Mouse (Mus musculus): ENCODE measurements around the gene Lta. TPM values are rescaled to one million over a fixed set of nuclear protein-coding genes. Genes with fewer than 3 reads are reported as not detected.
A peak's percentile ranks its signal among the peaks of the same experiment; 100 is the strongest.

Lta gene
- polyA plus RNA-seq, 1 experiment from 2014 or later, result 0.07 TPM

- H3K4me3 ChIP-seq (replicated peaks), result no peak overlapping the region
- ATAC-seq (ENCODE audit: low read depth), result no peak
- H3K9ac ChIP-seq, result no peak overlapping the region
- peaks cover 40% of the 10 kb centered on the region for H3K36me3 ChIP-seq
- no peaks in the 10 kb centered on the region for H3K9me3 ChIP-seq (replicated peaks)
- H3K4me1 ChIP-seq (replicated peaks), result peaks cover 50% of the 10 kb centered on the region
- 53% methylated on average over 6 of the region's 6 CpGs for WGBS (ENCODE audit: insufficient replicate concordance)
- no peak for DNase-seq
- no peak overlapping the region for H3K4me2 ChIP-seq
- peak overlapping the region; percentile 48 for H3K27ac ChIP-seq
- no peaks in the 10 kb centered on the region for H3K27me3 ChIP-seq
These were observed 17.1 kb upstream of the Lta start for GRCm38 (mm10) chr17:35222299-35222698.

GRCm38 (mm10) chr17:35220156-35220952, 15.2 kb upstream of the Lta start, which contains the start of gene Gm16181:
TSS of gene Gm16181 (plus strand) at chr17:35220834.
- Histone ChIP-seq H3K9me3 (replicated peaks) (no peaks in the 10 kb centered on the region), H3K4me3 (replicated peaks) (no peak within 1 kb of the TSS), H3K27ac (peak within 1 kb of the TSS; percentile 67), H3K4me2 (no peak within 1 kb of the TSS), H3K4me1 (replicated peaks) (peaks cover 43% of the 10 kb centered on the region), H3K36me3 (peaks cover 25% of the 10 kb centered on the region), H3K9ac (no peak within 1 kb of the TSS), H3K27me3 (no peaks in the 10 kb centered on the region)
- ATAC-seq (ENCODE audit: low read depth), result no peak
- WGBS (ENCODE audit: insufficient replicate concordance), result 55% methylated on average over 28 of the region's 28 CpGs
- no peak for DNase-seq

GRCm38 (mm10) chr17:35219601-35220041, 14.5 kb upstream of the Lta start:
- DNase-seq (no peak), ATAC-seq (ENCODE audit: low read depth) (peak; percentile 28; the same call in 1 of the 2 replicates)
- Histone ChIP-seq H3K9me3 (replicated peaks) (no peaks in the 10 kb centered on the region), H3K4me1 (replicated peaks) (peaks cover 47% of the 10 kb centered on the region), H3K4me2 (no peak overlapping the region), H3K27me3 (no peaks in the 10 kb centered on the region), H3K36me3 (peaks cover 19% of the 10 kb centered on the region), H3K27ac (peak overlapping the region; percentile 67; the same call in 1 of the 2 replicates), H3K4me3 (replicated peaks) (no peak overlapping the region), H3K9ac (no peak overlapping the region)
- 13% methylated on average over 6 of the region's 6 CpGs for WGBS (ENCODE audit: insufficient replicate concordance)

DNA sequence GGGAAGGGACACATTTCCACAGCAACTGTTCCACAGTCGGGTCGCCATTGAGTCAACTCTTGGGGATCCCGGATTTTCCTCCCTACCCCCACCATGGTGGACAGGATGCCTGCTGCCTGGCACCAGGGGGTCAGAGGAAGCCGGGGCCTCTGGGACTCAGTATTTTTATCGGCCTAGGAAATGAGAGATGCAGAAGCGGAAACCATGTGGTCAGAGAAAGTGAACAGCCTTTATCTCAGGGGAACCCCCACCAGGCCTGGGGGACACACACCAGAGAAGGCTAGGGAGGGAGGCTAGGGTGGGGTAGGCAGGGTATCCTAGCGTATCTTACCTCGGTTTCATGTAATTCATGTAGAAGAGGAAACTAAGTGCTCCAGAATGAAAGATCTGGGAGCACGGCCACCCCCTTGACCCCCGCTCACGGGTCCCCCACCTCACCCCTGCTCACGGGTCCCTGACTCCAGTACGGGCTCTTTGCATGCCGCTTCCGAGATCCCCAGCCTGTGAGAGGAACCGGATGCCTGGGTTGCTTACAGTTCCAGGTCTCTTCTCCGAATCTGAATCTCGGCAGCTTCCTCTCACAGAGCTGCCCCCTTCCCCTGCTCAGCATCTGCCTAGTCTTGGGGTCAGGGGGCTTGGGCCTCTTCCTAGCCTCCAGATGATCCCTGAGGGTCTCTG, 13.5 kb upstream of the Lta start:
- Histone ChIP-seq H3K4me3 (replicated peaks) (no peak overlapping the region), H3K27ac (peak overlapping the region; percentile 67; the same call in 1 of the 2 replicates), H3K27me3 (no peaks in the 10 kb centered on the region), H3K36me3 (peaks cover 19% of the 10 kb centered on the region), H3K9ac (no peak overlapping the region), H3K4me1 (replicated peaks) (peaks cover 47% of the 10 kb centered on the region), H3K9me3 (replicated peaks) (no peaks in the 10 kb centered on the region), H3K4me2 (peak overlapping the region; percentile 9; the same call in 1 of the 2 replicates)
- DNase-seq (no peak), ATAC-seq (ENCODE audit: low read depth) (peak; percentile 49; the same call in 1 of the 2 replicates)
- 9% methylated on average over 18 of the region's 18 CpGs for WGBS (ENCODE audit: insufficient replicate concordance)

GRCm38 (mm10) chr17:35213071-35213470, 7.9 kb upstream of the Lta start:
- Histone ChIP-seq H3K27ac (no peak overlapping the region), H3K27me3 (no peaks in the 10 kb centered on the region), H3K9ac (no peak overlapping the region), H3K9me3 (replicated peaks) (no peaks in the 10 kb centered on the region), H3K4me2 (no peak overlapping the region), H3K4me3 (replicated peaks) (no peak overlapping the region), H3K4me1 (replicated peaks) (peaks cover 14% of the 10 kb centered on the region), H3K36me3 (no peaks in the 10 kb centered on the region)
- whole genome bisulfite sequencing (ENCODE audit: insufficient replicate concordance), result 82% methylated on average over 5 of the region's 5 CpGs
- ATAC-seq (ENCODE audit: low read depth) (no peak), DNase-seq (no peak)

DNA sequence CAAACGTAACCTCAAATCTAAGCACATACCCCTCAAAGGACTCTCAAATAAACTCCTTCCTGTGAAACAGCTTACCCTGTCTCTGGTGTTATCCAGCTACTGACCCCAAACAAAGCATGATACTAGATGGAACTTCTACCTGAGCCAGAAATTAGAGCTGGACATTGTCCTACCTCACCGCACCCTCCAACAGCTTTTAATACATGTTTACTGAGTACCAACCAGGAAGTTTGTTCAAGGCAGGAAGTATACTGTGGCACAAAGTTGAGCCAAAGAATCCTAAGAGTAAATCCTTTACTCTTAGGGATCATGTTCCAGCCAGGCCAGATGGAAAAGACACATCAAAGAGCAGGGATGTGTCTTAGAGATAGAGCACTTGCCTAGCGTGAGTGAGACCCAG, 5.4 kb upstream of the Lta start:
- Histone ChIP-seq H3K27me3 (no peaks in the 10 kb centered on the region), H3K4me3 (replicated peaks) (no peak overlapping the region), H3K9ac (no peak overlapping the region), H3K4me1 (replicated peaks) (peaks cover 10% of the 10 kb centered on the region; the same call in 1 of the 2 replicates), H3K36me3 (no peaks in the 10 kb centered on the region), H3K27ac (no peak overlapping the region), H3K9me3 (replicated peaks) (no peaks in the 10 kb centered on the region), H3K4me2 (no peak overlapping the region)
- DNase-seq, result no peak
- WGBS (ENCODE audit: insufficient replicate concordance), result 54% methylated on average over 3 of the region's 3 CpGs
- no peak for ATAC-seq (ENCODE audit: low read depth)

DNA sequence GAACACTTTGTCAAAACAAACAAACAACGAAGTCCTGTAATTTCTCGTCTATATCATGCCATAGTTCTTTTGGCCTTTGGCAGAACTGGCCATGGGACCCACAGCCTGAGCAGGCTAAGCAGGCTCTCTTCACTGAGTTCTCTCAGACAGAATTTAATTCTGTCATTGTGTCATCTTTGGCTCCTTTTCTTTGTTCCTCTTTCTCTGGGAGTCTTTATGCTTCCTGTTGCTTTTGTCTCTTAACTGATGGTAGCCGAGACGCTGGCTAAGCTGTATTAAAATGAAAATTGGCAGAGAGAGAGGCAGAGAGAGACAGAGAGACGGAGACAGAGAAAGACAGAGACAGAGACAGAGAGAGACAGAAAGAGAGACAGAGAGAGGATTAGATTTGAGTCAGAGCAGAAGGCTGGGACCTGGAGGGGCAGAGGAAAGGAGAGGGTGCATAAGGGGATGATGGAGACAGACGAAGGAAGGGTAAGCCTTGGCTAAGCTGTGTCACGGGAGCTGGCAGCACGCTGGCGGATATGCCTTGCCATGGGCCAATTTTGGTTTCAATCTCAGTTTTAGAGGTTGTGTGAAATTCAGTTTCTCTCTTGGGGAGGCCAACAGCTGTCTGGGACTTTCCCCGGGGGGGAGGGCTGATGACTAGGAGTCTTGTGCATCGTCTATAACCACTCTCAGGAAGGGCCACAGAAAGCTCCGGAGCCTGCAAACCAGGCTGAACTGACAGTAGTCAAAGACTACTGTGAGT, 4.8 kb upstream of the Lta start:
- Histone ChIP-seq H3K4me1 (replicated peaks) (peaks cover 6% of the 10 kb centered on the region; the same call in 1 of the 2 replicates), H3K27me3 (peaks cover 5% of the 10 kb centered on the region), H3K27ac (no peak overlapping the region), H3K36me3 (no peaks in the 10 kb centered on the region), H3K9me3 (replicated peaks) (no peaks in the 10 kb centered on the region), H3K4me3 (replicated peaks) (no peak overlapping the region), H3K4me2 (no peak overlapping the region), H3K9ac (no peak overlapping the region)
- no peak for ATAC-seq (ENCODE audit: low read depth)
- DNase-seq, result no peak
- 42% methylated on average over 12 of the region's 12 CpGs for WGBS (ENCODE audit: insufficient replicate concordance)

- WGBS (ENCODE audit: insufficient replicate concordance), result 48% methylated on average over 10 of the region's 10 CpGs
These were observed 224 bp upstream of the Lta start for GRCm38 (mm10) chr17:35205380-35205769.

DNA sequence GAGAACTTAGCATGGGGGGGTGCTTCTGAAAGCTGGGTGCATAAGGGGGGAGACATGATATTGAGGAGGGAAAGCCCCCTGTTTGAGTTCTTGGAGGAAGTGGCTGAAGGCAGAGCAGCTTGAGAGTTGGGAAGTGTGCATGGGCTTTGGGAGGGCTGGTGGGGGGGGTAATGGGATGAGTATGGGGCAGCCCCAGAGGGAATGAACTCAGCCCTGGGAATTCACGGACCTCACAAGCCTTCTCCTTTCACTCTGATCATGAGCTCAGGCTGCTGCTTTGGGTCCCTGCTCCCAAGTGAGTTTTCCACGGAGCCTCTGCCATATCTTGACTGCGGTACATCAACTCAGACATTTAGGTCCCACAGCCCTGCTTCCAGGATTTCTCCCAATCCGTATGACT, 2.7 kb downstream of the Lta start:
- H3K27me3 ChIP-seq, result peaks cover 68% of the 10 kb centered on the region
- H3K36me3 ChIP-seq, result no peaks in the 10 kb centered on the region
- no peak overlapping the region for H3K9ac ChIP-seq
- no peak overlapping the region for H3K4me3 ChIP-seq (replicated peaks)
- H3K9me3 ChIP-seq (replicated peaks), result no peaks in the 10 kb centered on the region
- no peak for ATAC-seq (ENCODE audit: low read depth)
- no peak for DNase-seq
- no peak overlapping the region for H3K27ac ChIP-seq
- H3K4me2 ChIP-seq, result 0 out of 2 replicates have a peak overlapping the region, but pooled peaks have one; percentile 38
- WGBS (ENCODE audit: insufficient replicate concordance), result 63% methylated on average over 4 of the region's 4 CpGs
- peaks cover 14% of the 10 kb centered on the region; the same call in 1 of the 2 replicates for H3K4me1 ChIP-seq (replicated peaks)

More at GRCm38 (mm10) chr17:35205380-35205769, 224 bp upstream of the Lta start:
- H3K9me3 ChIP-seq (replicated peaks), result no peaks in the 10 kb centered on the region
- no peak overlapping the region for H3K4me2 ChIP-seq
- no peak overlapping the region for H3K9ac ChIP-seq
- no peak overlapping the region for H3K27ac ChIP-seq
- H3K4me1 ChIP-seq (replicated peaks), result peaks cover 15% of the 10 kb centered on the region; the same call in 1 of the 2 replicates
- ATAC-seq (ENCODE audit: low read depth) (no peak), DNase-seq (no peak)
- no peaks in the 10 kb centered on the region for H3K36me3 ChIP-seq
- no peak overlapping the region for H3K4me3 ChIP-seq (replicated peaks)
- H3K27me3 ChIP-seq, result peaks cover 50% of the 10 kb centered on the region

DNA sequence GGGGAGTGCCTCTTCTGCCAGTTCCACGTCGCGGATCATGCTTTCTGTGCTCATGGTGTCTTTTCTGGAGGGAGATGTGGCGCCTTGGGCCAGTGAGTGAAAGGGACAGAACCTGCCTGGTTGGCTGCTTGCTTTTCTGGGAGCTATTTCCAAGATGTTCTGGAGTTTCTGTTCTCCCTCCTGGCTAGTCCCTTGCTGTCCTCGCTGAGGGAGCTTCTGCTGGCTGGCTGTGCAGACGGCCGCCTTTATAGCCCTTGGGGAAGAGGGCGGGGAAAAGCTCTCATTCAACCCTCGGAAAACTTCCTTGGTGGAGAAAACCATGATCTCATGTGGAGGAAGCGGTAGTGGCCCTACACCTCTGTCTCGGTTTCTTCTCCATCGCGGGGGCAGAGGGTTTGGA, 3.4 kb downstream of the Lta start, which contains the start of gene Tnf:
TSS of gene Tnf (minus strand) at position 221 of the 400 bp plus-strand sequence.
- peaks cover 72% of the 10 kb centered on the region for H3K27me3 ChIP-seq
- no peak for DNase-seq

GRCm38 (mm10) chr17:35201128-35201527, 4.0 kb downstream of the Lta start:
- peaks cover 20% of the 10 kb centered on the region for H3K4me1 ChIP-seq (replicated peaks)
- no peak overlapping the region for H3K27ac ChIP-seq
- no peak overlapping the region for H3K9ac ChIP-seq
- 15% methylated on average over 11 of the region's 11 CpGs for WGBS (ENCODE audit: insufficient replicate concordance)
- H3K36me3 ChIP-seq, result no peaks in the 10 kb centered on the region
- ATAC-seq (ENCODE audit: low read depth) (no peak), DNase-seq (no peak)
- peak overlapping the region; percentile 41 for H3K4me3 ChIP-seq (replicated peaks)
- no peaks in the 10 kb centered on the region for H3K9me3 ChIP-seq (replicated peaks)
- peak overlapping the region; percentile 38 for H3K4me2 ChIP-seq
- H3K27me3 ChIP-seq, result peaks cover 78% of the 10 kb centered on the region

More for the DNA sequence above, 3.4 kb downstream of the Lta start, which contains the start of gene Tnf:
- H3K4me1 ChIP-seq (replicated peaks), result peaks cover 14% of the 10 kb centered on the region
- no peak within 1 kb of the TSS for H3K27ac ChIP-seq
- no peaks in the 10 kb centered on the region for H3K9me3 ChIP-seq (replicated peaks)
- H3K9ac ChIP-seq, result no peak within 1 kb of the TSS
- 10% methylated on average over 13 of the region's 13 CpGs for WGBS (ENCODE audit: insufficient replicate concordance)
- no peak for ATAC-seq (ENCODE audit: low read depth)
- peak within 1 kb of the TSS; percentile 41 for H3K4me3 ChIP-seq (replicated peaks)
- H3K36me3 ChIP-seq, result no peaks in the 10 kb centered on the region
- peak within 1 kb of the TSS; percentile 38 for H3K4me2 ChIP-seq

Data from liver, embryonic 13.5 days (tissue).